Mouse (Mus musculus): ENCODE measurements at regions not wholly inside any gene's neighbourhood (a gene's known extent, or its start where the extent isn't known, plus 50 kb on each side); places are given as distances from the start of the nearest gene placed in this dataset.

DNA sequence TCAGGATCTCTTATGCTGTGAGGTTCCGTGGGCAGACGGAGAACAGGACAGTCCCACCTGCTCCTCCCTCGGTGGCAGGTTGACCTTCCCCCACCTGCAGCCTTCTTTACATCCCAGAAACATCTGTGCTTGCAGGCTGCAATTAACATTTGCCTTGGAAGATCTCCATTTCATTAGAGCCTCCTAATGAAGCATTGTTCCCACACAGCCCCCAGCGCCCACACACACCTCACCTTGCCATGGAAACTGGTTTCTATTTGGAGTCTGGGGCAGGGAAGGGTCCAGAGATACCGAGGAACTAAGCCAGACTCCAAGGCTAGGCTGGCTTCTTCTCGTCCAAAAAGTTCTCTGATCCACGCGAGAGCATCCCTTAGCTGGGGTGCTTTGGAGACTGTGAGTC, 56.6 kb upstream of the Rpl38 start:
- no peak for DNase-seq (ENCODE audit: low spot score in 2 of 2)

DNA sequence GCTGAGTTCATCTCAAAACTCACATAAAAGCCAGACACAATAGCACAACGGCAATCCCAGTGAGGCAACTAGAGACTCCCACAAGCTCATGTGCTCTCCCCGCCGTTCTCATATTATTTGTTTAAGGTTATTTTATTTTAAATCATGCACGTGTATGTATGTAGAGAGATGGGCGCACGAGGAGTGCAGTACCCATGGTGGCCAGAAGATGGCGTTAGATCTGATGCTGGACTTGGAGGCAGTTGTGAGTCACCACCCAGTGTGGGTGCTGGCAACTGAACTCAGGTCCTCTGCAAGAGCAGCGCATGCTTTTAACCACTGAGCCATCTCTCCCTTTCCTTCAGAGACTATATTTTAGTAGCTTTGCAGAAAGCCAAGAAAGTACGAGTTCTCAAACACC, 60.3 kb upstream of the Rpl38 start:
- no peak for DNase-seq (ENCODE audit: low spot score in 2 of 2)

DNA sequence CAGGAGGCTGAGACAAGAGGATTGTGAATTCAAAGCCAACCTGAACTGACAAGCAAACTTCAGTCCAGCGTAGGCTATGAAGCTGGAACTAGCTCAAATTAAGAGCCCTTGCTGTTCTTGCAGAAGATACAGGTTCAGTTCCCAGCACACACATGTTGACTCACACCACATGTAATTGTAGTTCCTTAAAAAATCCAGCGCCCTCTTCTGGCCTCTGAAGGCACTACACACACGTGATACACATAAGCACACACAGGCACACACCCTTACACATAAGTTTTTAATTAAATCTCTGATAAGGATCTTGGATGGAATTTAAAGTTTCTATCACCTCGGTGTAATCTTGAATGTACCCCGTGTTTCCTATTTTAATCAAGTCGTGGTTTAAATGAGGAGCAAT, 65.2 kb upstream of the Rpl38 start:
- DNase-seq (ENCODE audit: low spot score in 2 of 2) = no peak

DNA sequence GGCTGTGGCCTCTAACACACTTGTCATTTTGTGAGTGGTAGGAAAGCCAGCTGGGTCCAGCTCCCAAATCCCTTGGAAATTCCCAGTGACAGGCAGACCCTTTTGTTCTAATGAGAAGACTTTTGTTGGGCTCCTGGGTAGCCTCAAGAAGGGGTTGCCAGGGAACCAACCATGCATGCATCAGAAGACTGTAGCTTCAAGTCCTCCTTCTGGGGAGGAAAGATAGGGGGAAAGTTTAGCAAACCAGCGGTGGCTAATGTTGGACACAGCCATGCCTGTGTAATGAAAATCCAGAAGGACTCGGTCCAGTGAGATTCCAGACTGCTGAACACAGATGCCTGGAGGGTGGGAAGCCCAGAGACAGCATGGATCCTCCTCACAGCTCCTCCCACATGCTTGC, 71.1 kb upstream of the Rpl38 start:
- no peak for DNase-seq (ENCODE audit: low spot score in 2 of 2)

DNA sequence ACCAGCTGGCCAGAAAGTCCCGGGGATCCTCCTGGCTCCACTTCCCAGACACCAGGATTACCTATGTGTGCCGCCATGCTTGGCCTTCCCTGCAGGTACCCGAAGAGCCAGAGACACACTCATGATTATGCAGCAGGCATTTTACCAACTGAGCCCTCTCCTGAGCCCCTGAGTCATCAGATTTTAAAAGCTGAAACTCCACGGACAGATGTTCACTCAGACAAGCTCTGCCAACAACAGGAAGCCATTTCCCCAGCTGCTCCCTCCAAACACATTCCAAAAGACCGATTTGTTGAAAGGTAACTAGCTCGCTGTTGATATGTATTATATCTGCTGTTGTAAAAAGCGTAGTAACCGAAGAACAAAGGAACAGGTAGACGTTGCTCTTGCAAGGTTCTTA, 75.4 kb upstream of the Rpl38 start:
- no peak for DNase-seq (ENCODE audit: low spot score in 2 of 2)

DNA sequence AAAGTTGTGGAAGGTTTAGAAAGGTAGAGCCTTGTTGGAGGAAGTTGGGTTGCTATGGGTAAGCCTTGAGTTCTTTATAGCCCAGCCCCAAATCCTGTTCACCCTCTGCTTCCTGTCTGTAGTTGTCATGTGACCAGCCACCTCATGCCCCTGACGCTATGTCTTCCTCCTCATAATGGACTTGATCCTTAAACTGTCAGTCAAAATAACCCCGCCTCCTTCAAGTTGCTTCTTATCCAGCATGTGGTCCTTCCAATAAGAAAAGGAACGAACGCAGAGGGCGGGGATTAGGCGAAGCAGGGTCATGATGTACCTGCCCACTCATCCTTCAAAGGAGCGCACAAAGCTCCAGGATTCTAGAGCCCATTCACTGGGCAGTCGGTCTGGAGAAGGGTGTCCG, 79.8 kb upstream of the Rpl38 start:
- no peak for DNase-seq (ENCODE audit: low spot score in 2 of 2)

DNA sequence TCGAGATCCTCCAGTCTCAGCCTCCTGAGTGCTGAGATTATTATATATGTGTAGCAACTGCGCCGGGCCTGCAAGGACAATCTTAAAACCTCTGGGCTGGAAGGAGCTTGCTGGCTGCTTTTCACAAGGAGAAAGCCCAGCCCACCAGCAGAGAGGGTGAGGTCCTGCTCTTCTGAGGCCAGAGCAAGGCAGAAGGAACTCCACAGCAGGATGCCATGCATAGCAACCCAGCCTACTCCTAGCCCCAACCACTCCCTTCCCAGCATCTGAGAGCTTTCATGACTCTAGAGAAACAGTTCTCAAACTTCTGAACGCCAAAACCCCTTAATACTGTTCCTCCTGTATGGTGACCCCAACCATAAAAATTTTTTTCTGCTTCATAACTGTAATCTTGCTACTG, 80.3 kb upstream of the Rpl38 start:
- DNase-seq (ENCODE audit: low spot score in 2 of 2) = no peak

DNA sequence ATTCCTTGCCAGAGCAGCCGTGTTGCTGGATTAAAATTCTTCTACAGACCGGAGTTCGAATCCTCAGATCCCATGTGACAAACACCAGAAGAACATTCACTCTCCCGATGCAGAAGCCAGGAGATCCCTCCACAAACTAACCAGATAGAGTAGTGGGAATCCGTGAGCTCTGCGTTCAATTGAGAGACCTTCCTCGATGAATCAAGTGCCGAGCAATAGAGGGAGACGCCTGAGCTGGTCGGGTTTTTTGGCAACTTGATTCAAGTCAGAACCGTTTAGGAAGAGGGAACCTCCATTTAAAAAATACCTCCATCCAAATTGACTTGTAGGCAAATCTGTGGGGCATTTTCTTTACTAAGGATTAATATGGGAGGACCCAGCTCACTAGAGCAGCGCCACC, 81.9 kb upstream of the Rpl38 start:
- no peak for DNase-seq (ENCODE audit: low spot score in 2 of 2)

DNA sequence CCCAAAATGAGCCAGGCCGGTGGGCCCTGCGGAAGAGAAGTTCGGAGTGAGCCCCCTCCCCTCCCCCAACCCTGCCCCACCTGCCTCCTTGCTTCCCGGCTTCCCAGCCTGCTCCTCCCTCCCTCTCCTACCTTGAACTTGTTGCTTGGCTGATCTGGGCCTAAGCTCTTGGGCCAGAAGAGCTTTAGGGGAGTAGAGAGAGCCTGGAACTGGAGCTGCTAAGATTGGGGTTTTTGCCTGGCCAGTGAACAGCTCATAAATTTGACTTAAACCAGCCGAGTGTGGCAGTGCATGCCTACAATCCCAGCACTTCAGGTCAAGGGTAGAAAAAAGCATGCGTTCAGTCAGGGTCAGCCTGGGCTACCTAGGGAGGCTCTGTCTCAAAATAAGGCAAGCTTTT, 83.5 kb upstream of the Rpl38 start:
- DNase-seq (ENCODE audit: low spot score in 2 of 2) = no peak

DNA sequence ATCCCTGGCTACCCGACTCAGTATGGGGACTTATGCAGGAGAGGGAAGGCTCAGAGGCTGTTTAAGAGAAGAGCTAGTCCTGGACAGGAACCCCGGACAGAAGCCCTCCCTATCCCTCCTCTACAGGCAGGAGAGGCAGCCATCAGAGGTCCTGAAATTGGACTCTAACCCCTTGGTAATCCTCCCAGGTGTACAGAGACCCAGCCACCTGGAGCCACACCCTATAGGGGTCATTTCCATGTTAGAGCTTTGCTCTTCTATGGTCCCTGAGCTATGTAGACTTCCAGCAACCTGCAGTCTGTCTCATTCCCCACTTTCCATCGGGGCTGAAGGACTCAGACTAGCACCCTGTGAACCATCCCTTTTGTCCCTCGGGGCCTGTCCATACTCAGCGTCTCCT, 84.2 kb upstream of the Rpl38 start:
- no peak for DNase-seq (ENCODE audit: low spot score in 2 of 2)

DNA sequence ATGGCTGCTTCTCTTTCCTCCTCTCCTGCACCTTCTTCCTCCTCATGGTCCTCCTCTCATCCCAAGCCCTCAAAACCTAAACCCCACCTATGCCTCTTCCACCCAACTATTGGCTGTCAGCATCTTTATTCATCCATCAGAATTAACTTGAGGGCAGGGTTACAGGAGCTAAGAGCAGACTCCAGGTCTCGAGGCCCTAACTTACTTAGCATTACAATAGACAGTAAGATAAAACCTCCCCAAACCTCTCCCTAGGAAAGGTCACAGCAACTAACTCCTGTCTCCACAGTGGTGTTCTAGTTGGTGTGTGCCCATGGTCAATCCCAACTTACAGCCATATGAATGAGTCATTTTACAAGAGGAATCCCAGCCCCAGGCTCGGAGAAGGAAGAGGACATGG, 88.3 kb upstream of the Rpl38 start:
- DNase-seq (ENCODE audit: low spot score in 2 of 2) = no peak

DNA sequence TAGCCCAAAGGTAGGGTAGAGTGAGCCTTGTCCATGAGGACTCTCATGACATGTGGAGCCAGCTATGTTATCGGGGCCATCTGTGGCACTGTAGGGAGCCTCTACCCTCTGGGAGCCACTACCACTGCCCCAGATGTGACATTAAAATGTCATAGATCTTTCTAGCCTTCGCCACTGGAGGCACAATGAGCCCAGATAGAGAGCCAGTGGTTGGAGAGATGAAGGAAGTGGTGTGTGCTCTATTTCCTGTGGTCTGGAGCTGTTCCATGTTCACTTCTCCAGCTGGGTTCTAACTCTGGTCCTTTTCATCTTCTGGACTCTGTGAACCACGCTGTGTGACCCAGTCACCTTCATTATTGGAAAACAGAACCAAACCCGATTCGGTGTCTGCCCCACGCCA, 89.8 kb upstream of the Rpl38 start:
- DNase-seq (ENCODE audit: low spot score in 2 of 2) = no peak

DNA sequence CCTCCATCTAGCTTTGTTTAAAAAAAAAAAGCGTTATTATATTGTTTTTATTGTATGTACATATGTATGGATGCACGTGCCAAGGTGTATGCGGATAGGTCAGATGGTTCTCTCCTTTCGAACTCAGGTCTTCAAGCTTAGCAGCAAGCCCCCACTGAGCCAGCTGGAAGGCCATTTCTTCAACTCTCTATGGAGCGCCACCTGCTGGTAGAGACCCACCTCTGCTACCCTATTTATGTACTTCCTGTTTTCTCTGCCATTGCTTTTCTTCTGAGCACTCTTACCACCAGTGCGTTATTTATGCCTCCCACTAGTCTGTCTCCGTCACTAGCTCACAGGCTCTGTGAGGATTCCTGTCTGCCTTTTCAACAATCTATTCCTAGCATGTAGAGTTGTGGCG, 91.5 kb upstream of the Rpl38 start:
- DNase-seq (ENCODE audit: low spot score in 2 of 2) = no peak

DNA sequence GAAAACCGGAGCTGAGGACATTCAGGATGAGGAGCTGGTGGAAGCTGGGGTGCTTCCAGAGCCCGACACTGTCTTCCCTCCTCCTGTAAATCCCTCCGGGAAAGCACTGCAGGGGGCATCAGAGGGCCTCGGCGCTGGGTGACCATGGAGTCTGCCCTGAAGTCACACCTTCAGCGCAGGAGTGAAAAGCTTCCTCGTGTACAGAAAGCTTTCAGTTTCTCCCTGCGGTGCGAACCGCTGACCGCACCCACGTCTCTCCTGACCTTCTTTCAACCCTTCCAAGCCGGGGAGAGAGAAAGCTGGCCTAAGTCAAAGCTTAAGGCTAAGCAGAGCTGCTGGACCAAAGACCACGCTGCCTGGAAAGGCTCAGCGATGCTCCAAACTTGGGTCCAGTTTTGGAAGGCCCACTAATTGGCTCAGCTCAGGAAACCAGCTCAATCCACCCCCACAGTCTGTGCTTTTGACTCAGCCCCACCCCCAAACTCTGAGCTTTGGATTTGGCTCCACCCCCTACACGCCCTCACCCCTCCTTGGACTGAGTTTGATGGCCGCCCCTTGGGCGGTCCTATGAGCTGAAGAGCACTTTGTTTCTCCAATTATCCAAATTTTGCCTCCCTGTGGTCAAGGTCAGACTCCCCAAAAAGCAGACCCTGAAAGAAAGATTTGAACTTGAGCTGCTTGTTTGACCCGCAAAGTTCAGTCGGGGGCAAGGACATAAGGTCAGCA, 97.0 kb upstream of the Rpl38 start:
- DNase-seq (ENCODE audit: low spot score in 2 of 2) = no peak

DNA sequence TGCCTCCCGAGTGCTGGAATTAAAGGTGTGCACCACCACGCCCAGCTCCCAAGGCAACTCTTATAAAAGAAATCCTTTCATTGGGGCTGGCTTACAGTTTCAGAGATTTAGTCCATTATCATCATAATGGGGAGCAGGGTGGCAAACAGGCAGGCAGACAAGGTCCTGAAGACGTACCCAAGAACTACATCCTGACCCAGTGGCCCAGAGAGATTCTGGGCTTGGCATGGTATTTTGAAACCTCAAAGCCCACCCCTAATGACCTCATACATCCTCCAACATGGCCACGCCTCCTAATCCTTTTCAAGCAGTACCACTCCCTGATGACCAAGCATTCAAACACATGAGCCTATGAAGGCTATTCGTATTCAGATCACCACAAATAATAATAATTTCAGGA, 98.2 kb upstream of the Rpl38 start:
- DNase-seq (ENCODE audit: low spot score in 2 of 2) = no peak

DNA sequence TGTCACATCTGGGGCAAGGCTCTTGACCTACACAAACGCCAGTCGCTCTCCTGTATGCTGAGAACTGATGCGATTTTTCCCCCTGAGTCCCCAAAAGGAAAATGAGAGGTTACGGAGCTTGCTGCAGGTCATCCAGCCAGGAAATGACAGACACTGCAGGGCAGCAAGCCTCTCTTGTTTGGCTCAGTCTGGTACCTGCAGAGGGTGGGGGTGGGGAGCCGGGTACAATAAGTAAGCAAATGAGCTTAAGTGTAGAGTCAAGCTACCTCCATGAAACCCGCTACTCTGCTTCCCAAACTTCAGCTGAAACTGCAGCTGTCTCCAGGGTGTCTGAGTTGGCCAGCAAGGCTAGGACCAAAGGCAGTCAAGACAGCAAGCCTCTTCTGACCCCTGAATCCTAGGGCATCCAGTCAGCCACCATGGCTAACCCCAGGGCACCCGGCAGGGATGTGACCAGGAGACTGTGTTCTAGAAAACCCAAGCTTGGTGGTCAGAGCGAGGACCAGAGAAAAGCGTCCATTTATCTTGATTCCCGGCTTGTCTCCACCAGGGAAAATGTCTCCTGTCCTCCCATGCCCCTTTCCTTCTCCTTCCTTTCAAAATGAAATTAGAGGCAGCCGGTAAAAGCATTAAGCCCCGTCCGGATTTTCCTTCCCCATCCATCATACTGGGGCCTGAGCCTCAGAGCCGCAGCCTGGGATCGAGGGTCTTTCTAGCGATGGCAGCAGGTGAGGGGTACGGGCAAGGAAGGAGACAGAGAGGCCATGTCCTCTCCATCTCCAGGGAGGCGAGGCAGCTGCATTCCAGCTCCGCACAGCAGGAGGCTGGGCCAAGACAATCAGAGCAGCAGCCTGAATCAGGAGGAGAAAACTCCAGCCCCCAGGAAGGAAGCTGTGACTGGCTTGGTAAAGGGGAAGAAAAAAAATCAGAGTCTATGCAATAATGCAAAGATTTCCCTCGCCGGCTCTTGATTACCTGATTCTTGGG, 100.2 kb upstream of the Rpl38 start:
- DNase-seq (ENCODE audit: low spot score in 2 of 2) = no peak

DNA sequence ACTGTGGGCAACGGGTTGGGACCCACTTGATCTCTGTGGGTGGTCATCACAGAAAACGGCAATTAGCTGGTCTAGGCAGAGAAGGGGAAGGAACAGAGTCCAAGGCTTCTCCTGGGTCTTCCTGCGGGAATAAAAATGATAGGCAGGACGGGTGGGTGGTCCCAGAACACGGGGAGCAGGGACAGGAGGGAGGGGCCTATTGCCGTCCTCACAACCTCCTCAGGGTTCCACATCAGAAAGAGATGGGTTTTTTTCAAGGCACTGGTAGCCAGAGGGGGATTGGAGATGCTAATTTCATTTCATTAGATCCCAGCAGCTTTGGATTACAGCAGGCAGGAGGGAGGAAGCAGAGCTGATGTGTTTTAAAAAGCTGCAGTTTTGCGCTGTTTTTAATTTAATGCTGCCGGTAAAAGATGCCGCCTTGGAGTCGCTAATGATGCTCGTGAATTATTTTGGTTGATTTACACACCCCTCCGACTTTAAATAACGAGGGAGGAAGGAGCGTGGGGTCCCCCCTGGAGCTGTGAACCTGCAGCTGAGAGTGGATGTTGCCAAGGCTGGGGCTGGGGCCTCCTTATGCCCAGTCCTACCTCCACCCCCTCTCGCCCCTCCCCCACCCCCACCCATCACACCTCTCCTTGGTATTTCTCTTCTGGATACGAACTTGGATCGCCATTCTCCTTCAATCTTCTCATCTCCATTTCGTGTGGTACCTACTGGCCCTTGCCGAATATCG, 101.1 kb upstream of the Rpl38 start:
- DNase-seq (ENCODE audit: low spot score in 2 of 2) = no peak

DNA sequence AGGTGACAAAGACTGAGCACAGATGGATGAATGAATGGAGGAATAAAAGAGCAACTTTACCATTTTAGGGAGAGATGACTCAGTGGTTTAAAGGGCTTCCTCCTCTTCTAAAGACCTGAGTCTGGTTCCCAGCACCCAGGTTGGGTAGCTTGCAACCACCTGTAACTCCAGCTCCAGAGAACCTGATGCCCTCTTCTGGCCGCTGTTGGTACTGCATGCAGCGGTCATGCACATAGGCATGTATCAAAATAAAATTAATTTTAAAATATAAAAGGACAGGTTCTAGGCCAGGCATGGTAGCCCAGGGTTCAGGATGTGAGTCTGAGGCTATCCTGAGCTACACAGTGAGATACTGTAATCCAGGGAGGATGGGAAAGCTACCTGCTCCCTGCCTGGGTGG, 103.4 kb upstream of the Rpl38 start:
- no peak for DNase-seq (ENCODE audit: low spot score in 2 of 2)

DNA sequence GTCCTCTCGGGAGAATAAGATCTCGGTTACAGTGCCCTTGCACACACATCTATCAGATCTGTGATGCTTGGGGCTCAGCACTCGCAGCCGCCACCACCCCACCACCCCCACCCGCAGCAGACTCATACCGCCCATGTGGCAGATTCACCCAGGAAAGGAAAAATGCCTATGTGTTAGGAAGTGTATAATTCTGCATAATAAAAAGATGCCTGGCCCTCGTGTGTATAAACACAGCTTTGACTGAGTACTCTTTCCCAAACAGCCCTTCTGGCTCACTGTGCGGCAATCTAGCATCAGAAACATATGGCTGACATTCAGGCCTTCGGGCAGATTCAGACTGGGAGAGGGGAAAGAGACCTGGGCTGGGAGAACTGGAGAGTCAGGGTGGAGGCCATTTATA, 105.2 kb upstream of the Rpl38 start:
- no peak for DNase-seq (ENCODE audit: low spot score in 2 of 2)

DNA sequence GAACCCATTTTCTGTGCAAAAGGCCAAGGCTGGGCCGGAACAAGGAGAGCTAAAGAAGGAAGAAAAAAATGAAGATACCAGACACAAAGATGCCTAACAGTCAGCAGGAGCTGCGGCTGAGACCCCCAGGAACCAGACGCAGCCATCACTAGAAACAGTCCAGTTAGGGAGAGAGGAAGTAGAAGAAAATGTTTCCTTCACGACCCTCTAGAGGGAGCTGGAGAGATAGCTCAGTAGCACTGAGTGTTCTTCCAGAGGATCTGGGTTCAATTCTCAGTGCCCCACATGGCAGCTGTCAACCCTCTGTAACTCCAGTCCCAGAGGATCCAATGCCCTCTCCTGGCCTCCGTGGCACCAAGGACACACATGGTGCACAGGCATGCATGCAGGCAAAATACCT, 113.7 kb upstream of the Rpl38 start:
- DNase-seq (ENCODE audit: low spot score in 2 of 2) = no peak

DNA sequence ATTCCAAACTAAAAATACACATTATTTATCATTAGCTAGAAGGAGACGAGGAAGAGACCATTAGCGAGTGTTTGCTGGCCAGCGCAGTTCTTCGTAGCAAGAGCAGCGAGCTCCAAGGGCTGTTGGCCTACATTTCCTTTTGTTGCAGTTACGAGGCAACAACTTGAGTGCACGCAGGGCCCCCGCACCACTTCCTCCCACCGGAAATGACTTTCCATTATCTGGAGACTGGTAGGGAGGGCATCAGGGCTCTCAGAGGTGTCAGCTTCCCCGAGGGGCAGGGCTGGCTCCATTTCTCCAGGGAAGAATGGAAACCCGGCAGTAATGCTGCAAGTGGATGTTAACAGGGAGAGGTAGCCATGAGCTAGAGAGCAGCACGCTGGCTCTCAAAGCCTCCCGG, 114.3 kb upstream of the Rpl38 start:
- DNase-seq (ENCODE audit: low spot score in 2 of 2) = no peak

DNA sequence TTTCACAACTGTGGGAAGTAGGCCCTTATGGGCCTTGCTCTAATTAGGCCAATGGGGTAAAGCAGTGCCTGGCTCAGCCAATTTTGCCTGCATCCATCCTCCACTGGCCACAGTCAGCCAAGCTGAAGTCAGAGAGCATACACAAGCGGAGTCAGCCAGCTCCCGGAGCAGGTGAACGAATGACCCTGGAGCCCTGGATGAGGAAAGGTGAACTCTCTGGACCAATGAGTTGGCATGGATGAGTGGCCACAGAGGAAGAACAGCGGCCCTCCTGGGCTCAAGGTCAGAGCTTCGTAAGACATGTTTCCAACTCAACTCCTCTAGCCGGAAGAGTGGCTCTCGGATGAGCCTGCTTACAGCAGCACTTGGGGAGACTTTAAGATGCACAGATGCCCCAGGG, 116.1 kb upstream of the Rpl38 start:
- DNase-seq (ENCODE audit: low spot score in 2 of 2) = no peak

Measured in adrenal gland, adult 18-20 months (tissue).